Mouse (Mus musculus) testis, adult 2 months (tissue): ENCODE results near the gene Pla2g4e. TPM values are rescaled to one million over a fixed set of nuclear protein-coding genes. Genes with fewer than 3 reads are reported as not detected.

ENCODE experiments used
- H3K27ac ChIP-seq: fragments of 200-500 bp; 2 replicates; pipeline ENCODE4 v1.5.1; 2012; ENCODE audit warnings: low read depth, low read length; ENCODE audit not compliant: control insufficient read depth, insufficient read depth
- H3K27me3 ChIP-seq: fragments of 200-500 bp; 2 replicates; pipeline ENCODE4 v1.6.1; 2012; ENCODE audit warnings: mild to moderate bottlenecking, low read length, moderate library complexity; ENCODE audit not compliant: control insufficient read depth, insufficient read depth
- H3K36me3 ChIP-seq: fragments of 200-500 bp; 2 replicates; pipeline ENCODE4 v1.6.1; 2012; ENCODE audit warnings: mild to moderate bottlenecking, low read length; ENCODE audit not compliant: control insufficient read depth, insufficient read depth
- H3K4me1 ChIP-seq: fragments of 200-500 bp; 2 replicates; pipeline ENCODE4 v1.6.1; 2012; ENCODE audit warnings: low read length; ENCODE audit not compliant: control insufficient read depth, insufficient read depth
- H3K4me3 ChIP-seq: fragments of 200-500 bp; 2 replicates; pipeline ENCODE4 v1.5.1; 2012; ENCODE audit warnings: low read depth, mild to moderate bottlenecking, low read length, moderate library complexity, mixed read lengths; ENCODE audit not compliant: control insufficient read depth
- CTCF ChIP-seq: fragments of 200-500 bp; IDR thresholded peaks from 2 replicates; pipeline ENCODE4 v1.5.1; 2012; ENCODE audit warnings: low read depth, mild to moderate bottlenecking, inconsistent platforms, low read length, moderate library complexity; ENCODE audit not compliant: control insufficient read depth, insufficient read depth, insufficient replicate concordance
- POLR2A ChIP-seq: fragments of 200-500 bp; IDR thresholded peaks from 2 replicates; pipeline ENCODE4 v1.6.1; 2012; ENCODE audit warnings: low read depth, mild to moderate bottlenecking, inconsistent platforms, low read length, moderate library complexity; ENCODE audit not compliant: control insufficient read depth
- polyA plus RNA-seq: library from polyadenylated mRNA; depleted of rRNA; stranded (reverse); fragments of >200 nt; gene quantifications from 2 replicates; pipeline ENCODE4 v1.2.3, GENCODE M21; 2012

Pla2g4e gene
- polyA plus RNA-seq, 1 experiment = 0.68 TPM

DNA sequence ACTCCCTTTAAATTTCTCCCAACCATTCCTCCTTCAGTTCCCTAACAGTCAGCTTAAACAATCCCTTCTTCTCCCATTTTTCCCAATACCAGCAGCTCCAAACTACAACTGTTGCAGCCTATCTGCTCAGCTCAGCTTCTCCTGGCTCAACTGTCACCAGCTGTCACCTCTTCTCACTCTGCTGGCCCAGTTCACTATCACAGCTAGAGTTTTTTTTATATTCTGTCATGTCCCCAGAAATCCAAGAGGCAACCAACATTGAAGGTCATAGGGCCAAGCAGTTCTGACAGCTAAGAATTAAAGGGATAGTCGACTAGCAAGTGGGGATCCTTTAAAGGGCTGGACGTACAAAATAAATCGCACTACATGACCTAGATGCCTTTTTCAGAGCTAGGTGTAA is 41.4 kb downstream of the Pla2g4e start:
- TF ChIP-seq POLR2A (no peak), CTCF (no peak)
- Histone ChIP-seq H3K27me3 (no peaks in the 10 kb centered on the region), H3K4me3 (no peak overlapping the region)

GRCm38 (mm10) chr2:120200077-120200476 is 45.1 kb downstream of the Pla2g4e start:
- Histone ChIP-seq H3K36me3 (no peaks in the 10 kb centered on the region), H3K27ac (no peak overlapping the region), H3K27me3 (no peaks in the 10 kb centered on the region), H3K4me1 (no peaks in the 10 kb centered on the region), H3K4me3 (no peak overlapping the region)
- TF ChIP-seq CTCF = no peak
- TF ChIP-seq POLR2A = no peak

More for the DNA sequence above, 41.4 kb downstream of the Pla2g4e start:
- Histone ChIP-seq H3K4me1 (no peaks in the 10 kb centered on the region), H3K36me3 (no peaks in the 10 kb centered on the region), H3K27ac (no peak overlapping the region)

GRCm38 (mm10) chr2:120188174-120188573 is 57.0 kb downstream of the Pla2g4e start:
- Histone ChIP-seq H3K4me1 (no peaks in the 10 kb centered on the region), H3K27ac (no peak overlapping the region), H3K36me3 (no peaks in the 10 kb centered on the region), H3K4me3 (no peak overlapping the region), H3K27me3 (no peaks in the 10 kb centered on the region)
- TF ChIP-seq CTCF (no peak), POLR2A (no peak)

DNA sequence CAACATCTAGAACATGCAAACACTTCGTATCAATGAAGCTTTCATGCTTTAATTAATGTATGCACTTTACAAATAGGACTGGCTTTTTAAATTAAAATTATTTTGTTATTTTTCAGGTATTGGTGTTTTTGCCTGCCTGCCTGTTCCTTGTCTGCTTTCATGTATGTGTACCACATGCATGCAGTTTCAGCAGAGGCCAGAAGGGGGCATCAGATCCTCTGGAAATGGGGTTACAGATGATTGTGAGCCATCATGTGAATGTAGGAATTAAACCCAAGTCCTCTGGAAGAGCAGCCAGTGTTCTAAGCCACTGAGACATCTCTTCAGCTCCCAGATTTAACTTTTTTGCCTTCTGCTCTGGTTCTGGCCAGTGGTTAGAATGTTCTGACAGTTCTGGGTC is 57.6 kb downstream of the Pla2g4e start:
- no peak for TF ChIP-seq POLR2A
- TF ChIP-seq CTCF = no peak
- Histone ChIP-seq H3K36me3 (no peaks in the 10 kb centered on the region), H3K27ac (no peak overlapping the region), H3K4me1 (no peaks in the 10 kb centered on the region), H3K4me3 (no peak overlapping the region), H3K27me3 (no peaks in the 10 kb centered on the region)

DNA sequence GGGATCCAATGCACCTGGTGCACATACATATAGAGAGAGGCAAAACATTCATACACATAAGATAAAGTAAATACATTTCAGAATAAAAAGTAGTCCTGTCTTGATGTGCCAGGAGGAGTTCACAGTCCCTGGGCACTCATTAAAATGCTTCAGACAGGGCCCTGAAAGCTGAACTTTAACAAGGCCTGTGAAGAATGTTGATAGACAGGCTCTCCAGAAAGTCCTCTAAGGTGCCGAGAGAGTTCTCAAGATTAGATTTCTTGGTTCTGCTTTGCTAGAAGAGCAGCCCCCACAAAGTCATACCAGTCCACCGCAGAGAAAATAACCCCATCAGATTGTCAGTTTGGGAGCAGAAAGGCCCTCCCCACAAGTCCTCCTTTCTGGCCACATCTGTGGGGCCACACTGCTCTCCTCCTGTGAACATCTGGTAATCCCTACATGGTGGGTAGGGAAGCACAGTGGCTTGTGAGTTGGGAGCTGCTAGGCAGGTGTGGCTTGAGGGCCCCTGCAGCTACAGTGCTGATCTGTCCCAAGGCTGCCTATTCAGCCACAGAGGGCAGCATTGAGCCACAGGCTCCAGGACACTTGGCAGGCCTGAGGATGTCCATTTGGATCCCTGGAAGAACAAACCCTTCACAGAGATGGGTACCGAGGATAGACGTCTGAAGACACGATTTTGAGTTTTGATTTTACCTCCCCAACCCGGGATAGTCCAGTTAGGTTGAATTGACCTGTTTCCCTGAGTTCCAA is 59.4 kb downstream of the Pla2g4e start:
- Histone ChIP-seq H3K4me3 (no peak overlapping the region), H3K36me3 (no peaks in the 10 kb centered on the region), H3K27me3 (no peaks in the 10 kb centered on the region), H3K4me1 (no peaks in the 10 kb centered on the region), H3K27ac (no peak overlapping the region)
- TF ChIP-seq CTCF (peak; percentile 59; the same call in 1 of the 2 replicates), POLR2A (no peak)

DNA sequence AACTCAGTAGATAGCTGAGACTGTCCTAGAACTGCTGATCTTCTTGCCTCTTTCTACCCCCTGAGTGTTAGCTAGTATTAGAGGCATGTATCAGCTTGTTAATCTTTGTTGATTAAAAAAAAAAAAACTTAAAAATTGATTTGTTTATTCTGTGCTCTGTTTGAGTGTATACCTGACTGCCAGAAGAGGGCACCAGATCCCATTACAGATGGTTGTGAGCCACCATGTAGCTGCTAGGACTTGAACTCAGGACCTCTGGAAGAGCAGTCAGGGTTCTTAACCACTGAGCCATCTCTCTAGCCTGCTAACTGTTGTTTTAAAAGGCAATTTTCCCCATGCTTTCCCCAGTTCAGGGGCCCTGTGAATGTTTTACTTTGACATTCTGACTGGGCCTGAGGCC is 66.2 kb downstream of the Pla2g4e start:
- H3K36me3 ChIP-seq = no peaks in the 10 kb centered on the region
- no peak overlapping the region for H3K27ac ChIP-seq
- TF ChIP-seq POLR2A (no peak), CTCF (no peak)
- H3K4me1 ChIP-seq = no peaks in the 10 kb centered on the region
- no peak overlapping the region for H3K4me3 ChIP-seq
- no peaks in the 10 kb centered on the region for H3K27me3 ChIP-seq

GRCm38 (mm10) chr2:120173718-120174117 is 71.4 kb downstream of the Pla2g4e start:
- H3K27ac ChIP-seq = no peak overlapping the region
- no peaks in the 10 kb centered on the region for H3K36me3 ChIP-seq
- peak overlapping the region; percentile 21; the same call in 1 of the 2 replicates for H3K4me3 ChIP-seq
- TF ChIP-seq POLR2A (no peak), CTCF (peak; percentile 84)
- no peaks in the 10 kb centered on the region for H3K27me3 ChIP-seq
- H3K4me1 ChIP-seq = peaks cover 3% of the 10 kb centered on the region; the same call in 1 of the 2 replicates

GRCm38 (mm10) chr2:120171362-120171761 is 73.8 kb downstream of the Pla2g4e start:
- H3K36me3 ChIP-seq = no peaks in the 10 kb centered on the region
- TF ChIP-seq POLR2A = no peak
- TF ChIP-seq CTCF = no peak
- H3K27ac ChIP-seq = no peak overlapping the region
- peaks cover 3% of the 10 kb centered on the region; the same call in 1 of the 2 replicates for H3K4me1 ChIP-seq
- no peak overlapping the region for H3K4me3 ChIP-seq
- H3K27me3 ChIP-seq = no peaks in the 10 kb centered on the region
